Mouse (Mus musculus): ENCODE measurements around the gene Sigmar1. TPM values are rescaled to one million over a fixed set of nuclear protein-coding genes. Genes with fewer than 3 reads are reported as not detected.

Gene Sigmar1
- polyA plus RNA-seq, 1 experiment, result 83.9 TPM

- H3K4me1 ChIP-seq (ENCODE audit: control insufficient read depth, insufficient read depth, low read length), result peaks cover 10% of the 10 kb centered on the region
- TF ChIP-seq POLR2A (IDR thresholded peaks at IDR 0.05; ENCODE audit: extremely low read depth, insufficient read depth, low read length) (0 out of 2 replicates have a peak, but pooled peaks have one; percentile 44), CTCF (IDR thresholded peaks at IDR 0.05; ENCODE audit: extremely low read depth, insufficient read depth, low read length) (no peak)
- H3K4me3 ChIP-seq (ENCODE audit: insufficient read depth, low read length), result peak within 1 kb of the TSS; percentile 67
- H3K27ac ChIP-seq (ENCODE audit: insufficient read depth, low read length), result peak within 1 kb of the TSS; percentile 90
These were observed 1.1 kb downstream of the Sigmar1 start, which contains the start of gene Galt for GRCm38 (mm10) chr4:41754797-41755337. TSS of gene Galt (plus strand) at chr4:41755228.

GRCm38 (mm10) chr4:41745021-41745420 is 10.9 kb downstream of the Sigmar1 start:
- no peak overlapping the region for H3K4me3 ChIP-seq (ENCODE audit: insufficient read depth, low read length)
- TF ChIP-seq POLR2A (IDR thresholded peaks at IDR 0.05; ENCODE audit: extremely low read depth, insufficient read depth, low read length), result no peak
- TF ChIP-seq CTCF (IDR thresholded peaks at IDR 0.05; ENCODE audit: extremely low read depth, insufficient read depth, low read length), result no peak
- H3K27ac ChIP-seq (ENCODE audit: insufficient read depth, low read length), result no peak overlapping the region
- H3K4me1 ChIP-seq (ENCODE audit: control insufficient read depth, insufficient read depth, low read length), result no peaks in the 10 kb centered on the region

GRCm38 (mm10) chr4:41744131-41744530 is 11.8 kb downstream of the Sigmar1 start:
- no peak overlapping the region for H3K27ac ChIP-seq (ENCODE audit: insufficient read depth, low read length)
- peaks cover 1% of the 10 kb centered on the region; the same call in 1 of the 2 replicates for H3K4me1 ChIP-seq (ENCODE audit: control insufficient read depth, insufficient read depth, low read length)
- no peak overlapping the region for H3K4me3 ChIP-seq (ENCODE audit: insufficient read depth, low read length)
- TF ChIP-seq CTCF (IDR thresholded peaks at IDR 0.05; ENCODE audit: extremely low read depth, insufficient read depth, low read length) (no peak), POLR2A (IDR thresholded peaks at IDR 0.05; ENCODE audit: extremely low read depth, insufficient read depth, low read length) (no peak)

- TF ChIP-seq POLR2A (IDR thresholded peaks at IDR 0.05; ENCODE audit: extremely low read depth, insufficient read depth, low read length) (peak; percentile 92), CTCF (IDR thresholded peaks at IDR 0.05; ENCODE audit: extremely low read depth, insufficient read depth, low read length) (no peak)
- Histone ChIP-seq H3K4me1 (ENCODE audit: control insufficient read depth, insufficient read depth, low read length) (peaks cover 1% of the 10 kb centered on the region; the same call in 1 of the 2 replicates), H3K27ac (ENCODE audit: insufficient read depth, low read length) (peak overlapping the region; percentile 84), H3K4me3 (ENCODE audit: insufficient read depth, low read length) (peak overlapping the region; percentile 76)
These were observed 14.8 kb downstream of the Sigmar1 start for GRCm38 (mm10) chr4:41741158-41741560.

GRCm38 (mm10) chr4:41740380-41741157 is 15.4 kb downstream of the Sigmar1 start:
- Histone ChIP-seq H3K4me3 (ENCODE audit: insufficient read depth, low read length) (peak overlapping the region; percentile 76), H3K4me1 (ENCODE audit: control insufficient read depth, insufficient read depth, low read length) (peaks cover 1% of the 10 kb centered on the region; the same call in 1 of the 2 replicates), H3K27ac (ENCODE audit: insufficient read depth, low read length) (peak overlapping the region; percentile 84)
- no peak for TF ChIP-seq POLR2A (IDR thresholded peaks at IDR 0.05; ENCODE audit: extremely low read depth, insufficient read depth, low read length)
- no peak for TF ChIP-seq CTCF (IDR thresholded peaks at IDR 0.05; ENCODE audit: extremely low read depth, insufficient read depth, low read length)

GRCm38 (mm10) chr4:41739260-41739659 is 16.7 kb downstream of the Sigmar1 start:
- no peak overlapping the region for H3K27ac ChIP-seq (ENCODE audit: insufficient read depth, low read length)
- no peak for TF ChIP-seq POLR2A (IDR thresholded peaks at IDR 0.05; ENCODE audit: extremely low read depth, insufficient read depth, low read length)
- TF ChIP-seq CTCF (IDR thresholded peaks at IDR 0.05; ENCODE audit: extremely low read depth, insufficient read depth, low read length), result no peak
- H3K4me1 ChIP-seq (ENCODE audit: control insufficient read depth, insufficient read depth, low read length), result peaks cover 1% of the 10 kb centered on the region; the same call in 1 of the 2 replicates
- H3K4me3 ChIP-seq (ENCODE audit: insufficient read depth, low read length), result peak overlapping the region; percentile 76; the same call in 1 of the 2 replicates

GRCm38 (mm10) chr4:41738256-41738603 is 17.7 kb downstream of the Sigmar1 start:
- no peak for TF ChIP-seq POLR2A (IDR thresholded peaks at IDR 0.05; ENCODE audit: extremely low read depth, insufficient read depth, low read length)

GRCm38 (mm10) chr4:41737602-41738255 is 18.2 kb downstream of the Sigmar1 start:
- Histone ChIP-seq H3K4me1 (ENCODE audit: control insufficient read depth, insufficient read depth, low read length) (peaks cover 1% of the 10 kb centered on the region; the same call in 1 of the 2 replicates), H3K4me3 (ENCODE audit: insufficient read depth, low read length) (no peak overlapping the region), H3K27ac (ENCODE audit: insufficient read depth, low read length) (no peak overlapping the region)
- TF ChIP-seq CTCF (IDR thresholded peaks at IDR 0.05; ENCODE audit: extremely low read depth, insufficient read depth, low read length), result peak; percentile 91
- no peak; the same call in 1 of the 2 replicates for TF ChIP-seq POLR2A (IDR thresholded peaks at IDR 0.05; ENCODE audit: extremely low read depth, insufficient read depth, low read length)

More at GRCm38 (mm10) chr4:41738256-41738603, 17.7 kb downstream of the Sigmar1 start:
- Histone ChIP-seq H3K4me1 (ENCODE audit: control insufficient read depth, insufficient read depth, low read length) (peaks cover 1% of the 10 kb centered on the region; the same call in 1 of the 2 replicates), H3K27ac (ENCODE audit: insufficient read depth, low read length) (no peak overlapping the region), H3K4me3 (ENCODE audit: insufficient read depth, low read length) (no peak overlapping the region)

- H3K4me1 ChIP-seq (ENCODE audit: control insufficient read depth, insufficient read depth, low read length), result no peaks in the 10 kb centered on the region
- TF ChIP-seq POLR2A (IDR thresholded peaks at IDR 0.05; ENCODE audit: extremely low read depth, insufficient read depth, low read length) (no peak), CTCF (IDR thresholded peaks at IDR 0.05; ENCODE audit: extremely low read depth, insufficient read depth, low read length) (no peak)
- H3K27ac ChIP-seq (ENCODE audit: insufficient read depth, low read length), result no peak within 1 kb of the TSS
- no peak within 1 kb of the TSS for H3K4me3 ChIP-seq (ENCODE audit: insufficient read depth, low read length)
These were observed 24.7 kb downstream of the Sigmar1 start, which contains the start of gene Arid3c for GRCm38 (mm10) chr4:41731052-41731765. TSS of gene Arid3c (minus strand) at chr4:41731142.

Measured in cortical plate, adult 2 months (tissue).